Mouse (Mus musculus) CH12F3 (cell line): Measurements from ENCODE around the gene Fstl4.

Experiments used
- in situ Hi-C: fragments of 300-500 bp; cut with MboI; formaldehyde crosslinking; loops from 2 replicates; pipeline ENCODE4 v1.14.3; 2020; ENCODE audit warnings: low sequenced_read_pairs

The Fstl4 gene

DNA sequence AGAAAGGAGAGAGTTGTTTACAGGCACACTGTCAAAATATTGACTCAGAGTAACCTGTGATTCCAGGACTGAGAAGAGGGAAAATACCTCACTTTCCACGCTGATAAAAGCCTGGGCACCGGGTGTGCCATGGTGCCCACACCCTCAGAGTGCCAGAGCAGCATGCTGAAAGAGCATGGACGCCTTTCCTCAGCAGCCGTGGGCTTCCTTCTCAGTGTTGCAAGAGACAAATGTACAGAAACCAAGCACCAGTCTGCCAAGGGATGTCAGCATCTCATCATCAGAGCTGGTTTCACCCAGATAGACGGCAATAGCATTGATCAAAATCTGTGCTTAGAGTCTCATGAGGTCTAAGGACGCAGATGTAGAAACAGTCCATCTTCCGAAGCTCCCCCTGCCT is 125.7 kb downstream of the Fstl4 start:
- in situ Hi-C loops = no loop called here

GRCm38 (mm10) chr11:52904101-52904500 is 139.7 kb downstream of the Fstl4 start:
- in situ Hi-C loops = no loop called here

GRCm38 (mm10) chr11:52910788-52911187 is 146.4 kb downstream of the Fstl4 start:
- in situ Hi-C loops = no loop called here

- in situ Hi-C loops = no loop called here
Observed at GRCm38 (mm10) chr11:52914431-52914830, 150.0 kb downstream of the Fstl4 start.

DNA sequence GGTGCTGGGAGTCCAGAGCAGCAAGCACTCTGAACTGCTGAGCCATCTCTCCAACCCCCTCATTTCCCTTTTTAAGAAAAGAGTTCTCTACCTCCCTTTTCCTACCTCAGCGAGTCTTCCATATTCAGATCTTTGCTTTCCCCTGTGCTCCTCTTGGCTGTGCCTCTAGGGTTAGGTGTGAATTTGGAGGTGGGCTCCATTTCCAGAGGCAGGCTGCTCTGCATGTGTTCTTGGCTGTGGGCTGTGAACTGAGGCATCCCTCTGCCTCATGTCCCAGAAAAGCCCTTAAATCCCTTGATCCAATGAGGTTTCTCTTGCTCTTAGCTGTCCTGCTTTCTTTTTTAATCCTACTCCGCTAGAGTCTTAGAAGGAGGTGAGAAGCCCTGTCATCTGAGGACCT is 151.2 kb downstream of the Fstl4 start:
- in situ Hi-C loops = no loop called here

DNA sequence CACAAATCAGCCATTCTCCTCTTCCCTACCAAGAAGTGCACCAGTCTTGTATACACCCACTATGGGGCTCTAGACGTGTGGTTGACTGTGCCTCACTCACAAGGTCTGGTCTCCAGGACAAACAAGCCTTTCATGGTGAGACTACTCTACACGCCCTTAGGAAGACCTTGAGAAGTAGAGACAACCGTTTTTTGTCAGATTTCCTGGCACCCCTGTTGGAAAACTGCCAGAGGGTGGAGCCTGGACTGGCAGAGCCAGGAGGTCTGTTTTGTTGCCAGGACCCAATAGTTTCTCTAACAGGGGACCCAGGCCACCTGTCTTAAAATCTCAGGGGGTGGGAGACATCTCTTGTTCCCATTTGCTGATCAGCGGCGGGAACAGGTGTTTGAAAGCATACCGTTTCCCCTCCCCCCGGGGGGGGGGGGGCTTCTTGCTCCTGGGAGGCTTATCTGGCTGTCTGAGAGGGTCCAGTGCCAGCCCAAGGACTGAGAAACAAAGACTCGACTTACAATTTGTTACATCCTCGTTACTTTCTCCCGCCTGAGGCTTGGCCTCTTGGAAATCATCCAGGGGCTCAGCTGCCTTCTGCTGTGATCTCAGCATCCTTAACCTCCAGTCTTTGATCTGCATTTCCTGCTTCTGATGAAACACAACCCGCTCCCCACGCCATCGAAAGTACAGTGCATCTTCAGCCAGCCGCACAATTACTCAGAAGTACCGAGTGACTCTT is 155.0 kb downstream of the Fstl4 start:
- in situ Hi-C loops = no loop called here

DNA sequence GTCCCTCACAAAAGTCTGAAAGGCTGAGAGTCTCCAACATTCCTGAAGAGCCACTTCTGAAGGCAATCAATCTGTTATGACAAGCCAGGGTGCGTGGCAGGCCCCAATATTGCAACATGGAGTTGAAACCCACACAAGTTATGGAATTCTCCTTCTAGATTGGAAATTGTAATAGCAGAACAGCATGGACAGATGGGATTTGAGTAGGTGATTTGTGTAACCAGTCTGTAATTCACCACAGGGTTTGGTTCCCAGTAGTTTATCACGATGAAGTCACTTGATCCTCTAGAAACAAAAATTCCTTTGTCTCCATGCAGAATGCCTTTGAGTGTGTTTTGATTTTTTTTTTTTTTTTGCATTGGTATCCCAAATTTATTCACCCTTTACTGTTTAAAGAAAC is 159.8 kb downstream of the Fstl4 start:
- in situ Hi-C loops = no loop called here

DNA sequence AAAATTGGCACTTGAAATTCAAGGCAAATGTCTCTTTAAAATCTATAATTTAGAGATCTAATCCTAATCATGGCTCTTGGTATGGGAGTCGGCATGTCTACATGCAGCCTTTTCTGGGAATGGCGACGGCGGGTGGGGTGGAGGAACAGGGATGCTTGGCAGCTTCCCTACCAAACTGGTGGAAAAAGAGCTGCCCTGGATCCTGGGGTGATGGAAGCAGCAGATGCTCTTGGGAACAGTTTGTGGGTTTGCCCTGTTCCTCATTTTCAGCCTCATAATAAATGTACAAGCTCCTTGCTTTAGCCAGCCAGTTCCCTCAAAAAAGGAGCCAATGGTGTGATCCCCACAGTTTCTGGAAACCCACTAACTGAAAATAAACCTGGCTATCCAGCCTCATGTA is 163.9 kb downstream of the Fstl4 start:
- in situ Hi-C loops = no loop called here

GRCm38 (mm10) chr11:52939336-52940070 is 175.1 kb downstream of the Fstl4 start:
- in situ Hi-C loops = no loop called here

- in situ Hi-C loops = no loop called here
Observed at GRCm38 (mm10) chr11:52942967-52943366, 178.5 kb downstream of the Fstl4 start.

- in situ Hi-C loops = no loop called here
Observed at GRCm38 (mm10) chr11:52954995-52955394, 190.6 kb downstream of the Fstl4 start.

- in situ Hi-C loops = no loop called here
Observed at GRCm38 (mm10) chr11:52968809-52969208, 204.4 kb downstream of the Fstl4 start.

GRCm38 (mm10) chr11:52970396-52970795 is 206.0 kb downstream of the Fstl4 start:
- in situ Hi-C loops = no loop called here

- in situ Hi-C loops = no loop called here
Observed at GRCm38 (mm10) chr11:52986986-52987385, 222.6 kb downstream of the Fstl4 start.

DNA sequence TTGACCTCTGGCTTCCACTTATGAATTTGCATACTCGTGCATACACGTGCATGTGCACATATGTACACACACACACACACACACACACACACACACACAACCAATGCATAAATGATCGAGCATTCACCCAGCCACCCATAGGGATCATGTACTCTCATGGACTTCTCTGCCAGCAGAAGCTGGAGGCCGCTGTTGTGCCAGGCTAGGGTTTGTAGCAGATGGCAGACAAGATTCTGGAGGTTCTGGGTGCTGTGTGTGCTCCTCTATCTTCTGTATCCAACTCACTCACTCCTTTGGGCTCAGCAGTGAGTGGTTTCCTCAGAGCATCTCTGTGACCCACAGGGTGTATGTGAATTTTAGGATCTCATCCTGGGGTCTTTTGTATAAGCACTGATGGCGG is 230.3 kb downstream of the Fstl4 start:
- in situ Hi-C loops = no loop called here

GRCm38 (mm10) chr11:52996434-52997093 is 232.1 kb downstream of the Fstl4 start:
- in situ Hi-C loops = no loop called here

- in situ Hi-C loops = no loop called here
Observed at GRCm38 (mm10) chr11:52997421-52997820, 233.0 kb downstream of the Fstl4 start.

DNA sequence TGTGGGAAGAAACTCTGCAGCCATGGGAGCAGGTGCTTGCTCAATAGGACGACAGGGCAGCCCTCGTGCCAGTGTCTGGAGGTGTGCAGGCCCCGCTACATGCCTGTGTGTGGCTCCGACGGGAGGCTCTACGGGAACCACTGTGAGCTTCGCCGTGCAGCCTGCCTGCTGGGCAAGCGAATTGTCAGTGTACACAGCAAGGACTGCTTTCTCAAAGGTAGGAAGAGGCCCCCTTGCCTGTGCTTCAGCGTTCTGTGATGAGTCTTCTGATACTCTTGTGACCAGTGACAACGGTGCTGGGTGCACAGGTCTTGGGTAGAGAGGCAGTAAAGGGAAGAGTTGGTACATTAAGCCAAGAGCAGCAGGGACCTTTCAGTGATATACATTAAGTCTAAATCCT is 235.8 kb downstream of the Fstl4 start:
- in situ Hi-C loops = no loop called here

DNA sequence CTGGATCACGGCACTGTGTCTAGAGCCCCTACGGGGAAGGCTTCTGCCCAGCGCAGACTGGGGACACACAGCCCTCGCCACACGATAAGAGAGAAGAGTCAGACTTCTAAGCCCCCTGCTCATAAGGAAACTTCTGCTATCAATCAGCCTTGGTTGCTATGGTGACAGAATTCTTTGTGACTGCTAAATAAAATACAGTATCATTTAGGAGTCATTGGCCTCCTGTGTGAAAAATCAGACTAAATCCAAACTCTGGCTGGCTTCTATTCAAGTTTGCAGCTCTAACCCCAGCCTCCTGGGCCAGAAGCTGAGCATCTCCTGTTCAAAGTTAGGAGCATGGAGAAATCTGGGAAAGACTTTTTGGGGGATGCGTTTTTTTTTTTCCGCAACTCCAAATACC is 238.9 kb downstream of the Fstl4 start:
- in situ Hi-C loops = no loop called here

- in situ Hi-C loops = no loop called here
Observed at GRCm38 (mm10) chr11:53003811-53004210, 239.4 kb downstream of the Fstl4 start.

GRCm38 (mm10) chr11:53009597-53009996 is 245.2 kb downstream of the Fstl4 start:
- in situ Hi-C loops = no loop called here

DNA sequence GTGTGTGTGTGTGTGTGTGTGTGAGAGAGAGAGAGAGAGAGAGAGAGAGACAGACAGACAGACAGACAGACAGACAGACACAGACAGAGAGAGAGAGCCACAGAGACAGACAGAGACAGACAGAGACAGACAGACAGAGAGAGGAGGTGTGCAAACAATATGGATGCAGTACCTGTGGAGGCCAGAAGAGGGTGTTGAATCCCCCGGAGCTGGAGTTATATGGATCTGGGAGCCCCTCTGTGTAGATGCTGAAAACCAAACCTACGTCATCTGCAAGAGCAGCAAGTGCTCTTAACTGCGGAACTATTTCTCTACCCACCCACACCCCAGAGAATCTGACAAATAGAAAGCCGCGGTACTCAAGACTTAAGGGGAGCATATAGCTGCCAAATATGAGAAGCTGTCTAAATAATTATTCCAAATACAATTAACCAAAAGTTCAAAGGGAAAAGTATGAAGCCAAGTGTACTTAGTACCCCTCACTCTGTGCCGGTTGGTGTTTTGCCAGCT is 247.6 kb downstream of the Fstl4 start:
- in situ Hi-C loops = no loop called here
